Mouse (Mus musculus): Measurements from ENCODE around the gene Pou3f3. TPM values are rescaled to one million over a fixed set of nuclear protein-coding genes. Genes with fewer than 3 reads are reported as not detected.

The Pou3f3 gene
- polyA plus RNA-seq, 1 experiment from 2014 or later: 0.28 TPM

- no peak overlapping the region for H3K27ac ChIP-seq (ENCODE audit: low read depth)
Measured at GRCm38 (mm10) chr1:42685321-42685960, 10.1 kb upstream of the Pou3f3 start.

GRCm38 (mm10) chr1:42686194-42687131, 9.1 kb upstream of the Pou3f3 start:
- H3K4me2 ChIP-seq (ENCODE audit: low read length): peak overlapping the region; percentile 51
- DNase-seq (ENCODE audit: low spot score) (peak; percentile 79), ATAC-seq (replicated peaks; ENCODE audit: low FRiP score, low TSS enrichment, low read depth) (0 out of 2 replicates have a peak, but pooled peaks have one; percentile 13)
- no peak overlapping the region for H3K27ac ChIP-seq (ENCODE audit: low read depth)
- H3K4me3 ChIP-seq (ENCODE audit: low read depth, low read length): peak overlapping the region; percentile 13
- H3K36me3 ChIP-seq (ENCODE audit: control insufficient read depth, insufficient read depth, low read length): no peaks in the 10 kb centered on the region
- H3K4me1 ChIP-seq (replicated peaks; ENCODE audit: control insufficient read depth, insufficient read depth, low read length): peaks cover 5% of the 10 kb centered on the region
- H3K27me3 ChIP-seq (replicated peaks; ENCODE audit: control insufficient read depth, insufficient read depth, low read length): peaks cover 97% of the 10 kb centered on the region
- H3K9ac ChIP-seq (ENCODE audit: low read length): no peak overlapping the region
- WGBS: under 1% methylated on average over 53 of the region's 53 CpGs
- no peaks in the 10 kb centered on the region for H3K9me3 ChIP-seq (ENCODE audit: control insufficient read depth, low read length)

More at GRCm38 (mm10) chr1:42685321-42685960, 10.1 kb upstream of the Pou3f3 start:
- Histone ChIP-seq H3K4me1 (replicated peaks; ENCODE audit: control insufficient read depth, insufficient read depth, low read length) (peaks cover 5% of the 10 kb centered on the region), H3K9me3 (ENCODE audit: control insufficient read depth, low read length) (no peaks in the 10 kb centered on the region), H3K4me3 (ENCODE audit: low read depth, low read length) (no peak overlapping the region), H3K27me3 (replicated peaks; ENCODE audit: control insufficient read depth, insufficient read depth, low read length) (peaks cover 87% of the 10 kb centered on the region), H3K36me3 (ENCODE audit: control insufficient read depth, insufficient read depth, low read length) (no peaks in the 10 kb centered on the region), H3K9ac (ENCODE audit: low read length) (no peak overlapping the region), H3K4me2 (ENCODE audit: low read length) (no peak overlapping the region)
- 8% methylated on average over 11 of the region's 11 CpGs for WGBS
- ATAC-seq (replicated peaks; ENCODE audit: low FRiP score, low TSS enrichment, low read depth): no peak
- DNase-seq (ENCODE audit: low spot score): no peak

- Histone ChIP-seq H3K9ac (ENCODE audit: low read length) (no peak overlapping the region), H3K27me3 (replicated peaks; ENCODE audit: control insufficient read depth, insufficient read depth, low read length) (peaks cover 99% of the 10 kb centered on the region), H3K4me3 (ENCODE audit: low read depth, low read length) (no peak overlapping the region), H3K27ac (ENCODE audit: low read depth) (no peak overlapping the region), H3K9me3 (ENCODE audit: control insufficient read depth, low read length) (no peaks in the 10 kb centered on the region), H3K4me2 (ENCODE audit: low read length) (no peak overlapping the region), H3K36me3 (ENCODE audit: control insufficient read depth, insufficient read depth, low read length) (no peaks in the 10 kb centered on the region), H3K4me1 (replicated peaks; ENCODE audit: control insufficient read depth, insufficient read depth, low read length) (peaks cover 5% of the 10 kb centered on the region)
- ATAC-seq (replicated peaks; ENCODE audit: low FRiP score, low TSS enrichment, low read depth) (no peak), DNase-seq (ENCODE audit: low spot score) (no peak)
- 8% methylated on average over 12 of the region's 12 CpGs for WGBS
Measured at GRCm38 (mm10) chr1:42687271-42687670, 8.3 kb upstream of the Pou3f3 start.

- Histone ChIP-seq H3K4me3 (ENCODE audit: low read depth, low read length) (no peak overlapping the region), H3K36me3 (ENCODE audit: control insufficient read depth, insufficient read depth, low read length) (no peaks in the 10 kb centered on the region), H3K27ac (ENCODE audit: low read depth) (no peak overlapping the region), H3K27me3 (replicated peaks; ENCODE audit: control insufficient read depth, insufficient read depth, low read length) (peaks cover 99% of the 10 kb centered on the region), H3K4me1 (replicated peaks; ENCODE audit: control insufficient read depth, insufficient read depth, low read length) (peaks cover 5% of the 10 kb centered on the region), H3K9ac (ENCODE audit: low read length) (no peak overlapping the region), H3K4me2 (ENCODE audit: low read length) (no peak overlapping the region), H3K9me3 (ENCODE audit: control insufficient read depth, low read length) (no peaks in the 10 kb centered on the region)
- 15% methylated on average over 7 of the region's 7 CpGs for WGBS
- ATAC-seq (replicated peaks; ENCODE audit: low FRiP score, low TSS enrichment, low read depth): no peak
- no peak for DNase-seq (ENCODE audit: low spot score)
Measured at GRCm38 (mm10) chr1:42687756-42688540, 7.6 kb upstream of the Pou3f3 start.

- no peak for ATAC-seq (replicated peaks; ENCODE audit: low FRiP score, low TSS enrichment, low read depth)
- H3K4me1 ChIP-seq (replicated peaks; ENCODE audit: control insufficient read depth, insufficient read depth, low read length): peaks cover 5% of the 10 kb centered on the region
- H3K27ac ChIP-seq (ENCODE audit: low read depth): no peak overlapping the region
- WGBS: 10% methylated on average over 4 of the region's 4 CpGs
- H3K9ac ChIP-seq (ENCODE audit: low read length): no peak overlapping the region
- no peaks in the 10 kb centered on the region for H3K36me3 ChIP-seq (ENCODE audit: control insufficient read depth, insufficient read depth, low read length)
- no peak overlapping the region for H3K4me3 ChIP-seq (ENCODE audit: low read depth, low read length)
- H3K4me2 ChIP-seq (ENCODE audit: low read length): no peak overlapping the region
- no peak for DNase-seq (ENCODE audit: low spot score)
- peaks cover 99% of the 10 kb centered on the region for H3K27me3 ChIP-seq (replicated peaks; ENCODE audit: control insufficient read depth, insufficient read depth, low read length)
- H3K9me3 ChIP-seq (ENCODE audit: control insufficient read depth, low read length): no peaks in the 10 kb centered on the region
Measured at GRCm38 (mm10) chr1:42688541-42689125, 6.9 kb upstream of the Pou3f3 start.

- Histone ChIP-seq H3K4me3 (ENCODE audit: low read depth, low read length) (no peak overlapping the region), H3K4me2 (ENCODE audit: low read length) (no peak overlapping the region), H3K9me3 (ENCODE audit: control insufficient read depth, low read length) (no peaks in the 10 kb centered on the region), H3K9ac (ENCODE audit: low read length) (no peak overlapping the region), H3K27me3 (replicated peaks; ENCODE audit: control insufficient read depth, insufficient read depth, low read length) (peaks cover 98% of the 10 kb centered on the region), H3K27ac (ENCODE audit: low read depth) (no peak overlapping the region), H3K36me3 (ENCODE audit: control insufficient read depth, insufficient read depth, low read length) (no peaks in the 10 kb centered on the region), H3K4me1 (replicated peaks; ENCODE audit: control insufficient read depth, insufficient read depth, low read length) (peaks cover 5% of the 10 kb centered on the region; the same call in 1 of the 2 replicates)
- DNase-seq (ENCODE audit: low spot score) (no peak), ATAC-seq (replicated peaks; ENCODE audit: low FRiP score, low TSS enrichment, low read depth) (no peak)
- 11% methylated on average over 4 of the region's 4 CpGs for WGBS
Measured at GRCm38 (mm10) chr1:42690024-42690575, 5.5 kb upstream of the Pou3f3 start.

- Histone ChIP-seq H3K27ac (ENCODE audit: low read depth) (no peak overlapping the region), H3K9ac (ENCODE audit: low read length) (no peak overlapping the region), H3K4me1 (replicated peaks; ENCODE audit: control insufficient read depth, insufficient read depth, low read length) (peaks cover 7% of the 10 kb centered on the region; the same call in 1 of the 2 replicates), H3K9me3 (ENCODE audit: control insufficient read depth, low read length) (no peaks in the 10 kb centered on the region), H3K4me2 (ENCODE audit: low read length) (no peak overlapping the region), H3K4me3 (ENCODE audit: low read depth, low read length) (no peak overlapping the region), H3K27me3 (replicated peaks; ENCODE audit: control insufficient read depth, insufficient read depth, low read length) (peaks cover 98% of the 10 kb centered on the region), H3K36me3 (ENCODE audit: control insufficient read depth, insufficient read depth, low read length) (no peaks in the 10 kb centered on the region)
- 2% methylated on average over 9 of the region's 9 CpGs for WGBS
- no peak for ATAC-seq (replicated peaks; ENCODE audit: low FRiP score, low TSS enrichment, low read depth)
- DNase-seq (ENCODE audit: low spot score): peak; percentile 84
Measured at GRCm38 (mm10) chr1:42691202-42692170, 4.1 kb upstream of the Pou3f3 start.

Measured in intestine, embryonic 14.5 days (tissue).